Mouse (Mus musculus) cerebellum, postnatal 10 days (tissue): Measurements from ENCODE around the gene Klrb1b.
"Not testable (repeated sequence)": the region's sequence is repeated elsewhere in the genome, so short reads cannot be mapped to it uniquely, and the experiment has no call there.

Source experiments
- DNase-seq, 2 experiments: peaks; one replicate each; pipeline ENCODE4 v3.0.0; 2021; ENCODE audit warnings: mixed read lengths in 2 of 2

The Klrb1b gene

GRCm38 (mm10) chr6:128799144-128799895, 26.8 kb downstream of the Klrb1b start:
- DNase-seq: peak; percentile 90 to 91

GRCm38 (mm10) chr6:128798772-128799143, 27.4 kb downstream of the Klrb1b start:
- peak; percentile 82 to 86 for DNase-seq

GRCm38 (mm10) chr6:128797936-128798771, 28.0 kb downstream of the Klrb1b start:
- DNase-seq: peak; percentile 24 to 42

GRCm38 (mm10) chr6:128797185-128797905, 28.8 kb downstream of the Klrb1b start:
- no peak for DNase-seq

- DNase-seq: no peak
Measured at GRCm38 (mm10) chr6:128796321-128796955, 29.7 kb downstream of the Klrb1b start.

- no peak for DNase-seq
Measured at GRCm38 (mm10) chr6:128793734-128794133, 32.4 kb downstream of the Klrb1b start.

- not testable (repeated sequence) for DNase-seq
Measured at GRCm38 (mm10) chr6:128790491-128790994, 35.6 kb downstream of the Klrb1b start.

- no peak for DNase-seq
Measured at GRCm38 (mm10) chr6:128789115-128789514, 37.0 kb downstream of the Klrb1b start, which contains the start of gene Klrb1c. Klrb1c (minus strand) TSS chr6:128789215.

- DNase-seq: no peak
Measured at GRCm38 (mm10) chr6:128788517-128788916, 37.6 kb downstream of the Klrb1b start.

- not testable (repeated sequence) for DNase-seq
Measured at GRCm38 (mm10) chr6:128786396-128786795, 39.7 kb downstream of the Klrb1b start.

- no peak for DNase-seq
Measured at GRCm38 (mm10) chr6:128769481-128770253, 56.5 kb downstream of the Klrb1b start.

GRCm38 (mm10) chr6:128768047-128768446, 58.1 kb downstream of the Klrb1b start:
- DNase-seq: no peak

- DNase-seq: peak; percentile 71 to 74
Measured at GRCm38 (mm10) chr6:128766486-128767254, 59.5 kb downstream of the Klrb1b start.

GRCm38 (mm10) chr6:128765211-128765610, 60.9 kb downstream of the Klrb1b start:
- no peak for DNase-seq

- DNase-seq: peak; percentile 54 to 61
Measured at GRCm38 (mm10) chr6:128764598-128764997, 61.5 kb downstream of the Klrb1b start.

- DNase-seq: peak; percentile 94 to 95
Measured at GRCm38 (mm10) chr6:128763736-128764523, 62.2 kb downstream of the Klrb1b start.
